Mouse (Mus musculus) heart, postnatal 25 days (tissue): ENCODE data around the gene Foxn4. TPM values are rescaled to one million over a fixed set of nuclear protein-coding genes. Genes with fewer than 3 reads are reported as not detected.

Experiments
- total RNA-seq, 2 experiments: library from RNA; stranded (reverse); gene quantifications; 2 replicates each; pipeline ENCODE4 v1.2.3; 2021

Foxn4 gene
- total RNA-seq, 2 experiments from 2014 or later = not detected

Other genes starting within 250 kb of the Foxn4 start
- 10 to 100 TPM in 1 of 2 experiments, 1 to 10 TPM in 1; 9.9 to 11.1 TPM for gene Usp30, start 208.3 kb downstream of the Foxn4 start, total RNA-seq
- gene Svop, start 182.2 kb downstream of the Foxn4 start, total RNA-seq = not detected
- gene Alkbh2, start 145.6 kb downstream of the Foxn4 start, total RNA-seq = 1 to 10 TPM in 1 of 2 experiments, under 1 TPM in 1; 0.83 to 1.4 TPM
- gene Ung, start 143.4 kb downstream of the Foxn4 start, total RNA-seq = 10 to 100 TPM; 29.7 to 32.3 TPM
- gene Acacb, start 127.3 kb downstream of the Foxn4 start, total RNA-seq = 100 to 1,000 TPM; 182 to 193 TPM
- gene Myo1h, start 15.4 kb upstream of the Foxn4 start, total RNA-seq = not detected
- 10 to 100 TPM; 52.2 to 55.0 TPM for gene Kctd10, start 106.7 kb upstream of the Foxn4 start, total RNA-seq
- gene Ube3b, start 106.8 kb upstream of the Foxn4 start, total RNA-seq = 10 to 100 TPM; 85.4 to 93.5 TPM
- 10 to 100 TPM; 15.8 to 17.0 TPM for gene Mmab, start 170.3 kb upstream of the Foxn4 start, total RNA-seq
- 1 to 10 TPM; 9.2 to 9.7 TPM for gene Mvk, start 170.5 kb upstream of the Foxn4 start, total RNA-seq